Mouse (Mus musculus): ENCODE measurements around the gene Ppip5k2. TPM values are rescaled to one million over a fixed set of nuclear protein-coding genes. Genes with fewer than 3 reads are reported as not detected.
A peak's percentile ranks its signal among the peaks of the same experiment; 100 is the strongest.

Gene Ppip5k2
- total RNA-seq, 2 experiments from 2014 or later: 49.8 to 53.9 TPM

GRCm38 (mm10) chr1:97760598-97760997, 9.6 kb downstream of the Ppip5k2 start:
- intact Hi-C loops (cut with DNase I): no loop called here
- no peak for DNase-seq

- intact Hi-C loops (cut with DNase I): no loop called here
- DNase-seq: no peak
Observed at GRCm38 (mm10) chr1:97759841-97760240, 10.4 kb downstream of the Ppip5k2 start.

DNA sequence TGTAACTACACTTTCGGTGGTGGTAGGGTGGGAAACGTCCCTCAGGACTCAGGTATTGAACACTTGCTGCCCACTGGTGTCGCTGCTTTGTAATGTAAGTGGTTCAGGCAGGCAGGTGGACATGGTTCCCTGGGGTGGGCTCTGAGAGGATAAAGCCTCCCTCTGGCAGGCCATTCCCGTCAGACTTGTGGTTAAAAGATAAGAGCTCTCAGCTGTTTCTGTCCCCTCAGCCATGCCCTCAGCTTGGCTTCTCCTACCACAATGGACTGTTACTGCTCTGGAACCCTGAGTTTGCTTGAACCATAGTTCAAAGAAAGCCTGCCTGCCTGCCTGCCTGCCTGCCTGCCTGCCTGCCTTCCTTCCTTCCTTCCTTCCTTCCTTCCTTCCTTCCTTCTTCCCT, 15.8 kb downstream of the Ppip5k2 start:
- intact Hi-C loops (cut with DNase I): loop anchor here (5.0 kb wide), 1 partner anchor 37 kb away; no protein-coding TSS in a partner anchor
- no peak for DNase-seq

DNA sequence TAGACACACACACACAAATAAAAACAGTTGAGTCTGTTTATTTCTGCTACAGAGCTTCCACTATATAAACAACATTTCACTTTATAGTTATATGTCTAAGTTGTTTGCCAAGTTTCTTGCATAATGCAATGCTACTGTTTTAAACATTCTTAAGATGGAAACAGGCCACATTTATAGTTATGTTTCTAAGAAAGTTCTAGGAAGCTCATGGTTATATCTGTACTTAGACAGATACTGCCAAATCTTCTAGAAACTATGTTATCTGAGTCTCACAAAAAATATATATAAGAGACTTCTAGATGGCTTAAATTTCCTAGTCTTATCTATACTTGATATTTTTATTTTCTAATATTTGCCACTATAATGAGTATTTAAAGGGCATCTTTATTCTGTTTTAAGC, 17.0 kb downstream of the Ppip5k2 start:
- intact Hi-C loops (cut with DNase I): loop anchor here (5.0 kb wide), 1 partner anchor 36 kb away; no protein-coding TSS in a partner anchor
- DNase-seq: no peak

- intact Hi-C loops (cut with DNase I): no loop called here
- no peak for DNase-seq
Observed at GRCm38 (mm10) chr1:97748163-97748562, 22.0 kb downstream of the Ppip5k2 start.

GRCm38 (mm10) chr1:97746261-97746660, 23.9 kb downstream of the Ppip5k2 start:
- no peak for DNase-seq
- intact Hi-C loops (cut with DNase I): no loop called here

GRCm38 (mm10) chr1:97745712-97746111, 24.5 kb downstream of the Ppip5k2 start:
- intact Hi-C loops (cut with DNase I): no loop called here
- no peak for DNase-seq

- intact Hi-C loops (cut with DNase I): no loop called here
- DNase-seq: no peak
Observed at GRCm38 (mm10) chr1:97743063-97743462, 27.1 kb downstream of the Ppip5k2 start.

DNA sequence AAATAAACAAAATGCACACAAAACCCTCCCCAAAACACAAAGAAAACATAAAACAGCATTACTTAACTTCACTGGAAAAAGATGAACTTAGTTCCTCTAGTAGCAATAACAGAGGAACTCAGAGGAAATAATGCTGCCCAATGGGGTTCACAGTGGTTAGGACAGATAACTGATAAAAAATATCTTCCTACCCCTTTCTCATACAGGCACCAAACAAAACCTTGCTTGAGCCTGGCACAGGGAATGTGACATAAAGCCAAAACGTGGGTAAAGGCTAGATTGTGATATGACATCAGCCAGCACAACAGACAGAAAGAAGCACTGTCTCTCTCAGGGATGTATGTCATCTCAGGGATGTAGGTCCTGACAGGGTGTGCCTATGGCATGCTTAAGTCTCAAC, 40.9 kb downstream of the Ppip5k2 start:
- intact Hi-C loops (cut with DNase I): no loop called here
- DNase-seq: no peak

GRCm38 (mm10) chr1:97726730-97727129, 43.5 kb downstream of the Ppip5k2 start:
- intact Hi-C loops (cut with DNase I): no loop called here
- DNase-seq: peak; percentile 8

DNA sequence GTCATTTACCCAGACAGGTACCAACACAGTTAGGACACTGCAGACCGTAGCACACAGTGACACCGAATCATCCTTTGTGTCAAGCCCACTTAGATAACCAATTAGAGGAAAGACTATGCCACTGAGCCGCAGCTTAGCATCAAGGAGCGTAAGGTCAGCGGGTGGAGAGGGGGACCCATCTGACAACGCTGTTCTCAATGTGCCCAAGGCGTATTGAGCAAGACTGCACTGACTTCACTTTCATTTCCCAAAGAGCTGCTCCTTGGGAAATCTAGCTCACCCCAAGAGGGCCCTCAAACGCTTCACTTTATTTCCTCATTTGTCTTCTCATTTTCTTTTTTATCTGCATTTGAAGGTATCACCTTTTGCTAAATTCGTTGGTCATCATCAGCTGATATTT, 51.8 kb downstream of the Ppip5k2 start:
- no peak for DNase-seq
- intact Hi-C loops (cut with DNase I): loop anchor here (5.0 kb wide), 1 partner anchor 34 kb away; no protein-coding TSS in a partner anchor

- intact Hi-C loops (cut with DNase I): no loop called here
- no peak for DNase-seq
Observed at GRCm38 (mm10) chr1:97714334-97714868, 55.8 kb downstream of the Ppip5k2 start.

GRCm38 (mm10) chr1:97710520-97710919, 59.7 kb downstream of the Ppip5k2 start:
- DNase-seq: no peak

GRCm38 (mm10) chr1:97705389-97705788, 64.8 kb downstream of the Ppip5k2 start:
- no peak for DNase-seq
- intact Hi-C loops (cut with DNase I): no loop called here

More at GRCm38 (mm10) chr1:97710520-97710919, 59.7 kb downstream of the Ppip5k2 start:
- intact Hi-C loops (cut with DNase I): no loop called here

DNA sequence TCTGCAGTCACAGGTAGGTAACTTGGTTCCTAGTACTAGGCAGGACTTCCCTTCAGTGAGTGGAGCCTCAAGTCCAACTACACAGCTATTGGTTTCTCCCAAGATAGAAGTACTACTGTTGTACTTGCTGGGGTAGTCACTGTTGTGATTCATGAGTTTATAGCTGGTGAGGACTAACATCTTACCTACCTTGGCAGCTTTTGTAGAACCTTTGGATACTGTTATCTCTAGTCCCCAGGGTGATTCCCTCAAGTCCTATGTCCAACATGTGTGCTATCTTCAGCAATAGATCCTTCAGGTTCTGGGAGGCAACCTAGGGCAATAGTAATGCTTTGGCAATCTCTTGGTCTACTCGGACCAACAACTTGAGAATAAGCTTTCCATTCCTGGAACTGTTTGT, 65.6 kb downstream of the Ppip5k2 start:
- intact Hi-C loops (cut with DNase I): no loop called here
- no peak for DNase-seq

- intact Hi-C loops (cut with DNase I): loop anchor here (10.0 kb wide), 1 partner anchor 204 kb away; no protein-coding TSS in a partner anchor
- peak; percentile 21 for DNase-seq
Observed at GRCm38 (mm10) chr1:97698956-97699570, 71.1 kb downstream of the Ppip5k2 start.

DNA sequence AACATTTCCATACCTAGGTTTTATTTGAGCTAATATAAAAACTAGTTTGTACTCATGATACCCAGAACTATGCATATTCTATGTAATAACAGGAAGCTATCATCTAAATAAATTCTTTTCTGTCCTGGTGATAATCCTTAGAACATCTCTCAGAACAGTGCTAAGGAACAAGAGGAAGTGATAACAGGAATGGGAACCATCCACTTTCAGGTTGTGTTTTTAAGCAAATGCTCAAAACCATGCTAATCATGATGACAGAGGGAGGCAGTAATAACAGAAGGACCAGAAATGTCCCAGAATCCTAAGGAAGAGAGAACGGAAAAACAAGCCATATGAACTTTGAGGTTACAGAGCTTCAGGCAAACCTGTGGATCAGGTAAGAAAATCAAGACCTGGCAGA, 72.9 kb downstream of the Ppip5k2 start:
- DNase-seq: no peak
- intact Hi-C loops (cut with DNase I): loop anchor here (10.0 kb wide), 1 partner anchor 202 kb away; no protein-coding TSS in a partner anchor

DNA sequence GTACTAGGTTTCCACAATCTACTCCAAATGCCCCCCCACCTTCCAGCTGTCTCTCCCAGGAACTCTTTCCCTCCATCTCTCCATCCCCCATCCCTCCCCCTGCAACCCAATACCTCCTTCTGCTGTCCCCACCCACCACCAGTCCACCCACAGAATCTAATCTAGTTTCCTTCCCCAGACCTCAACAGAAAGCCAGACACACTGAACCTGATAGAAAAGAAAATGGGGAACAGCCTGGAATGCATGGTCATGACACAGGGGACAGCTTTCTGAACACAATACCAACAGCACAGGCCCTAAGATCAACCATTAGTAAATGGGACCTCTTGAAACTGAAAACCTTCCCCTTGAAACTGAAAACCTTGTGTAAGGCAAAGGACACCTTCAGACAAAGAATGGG, 76.4 kb downstream of the Ppip5k2 start:
- intact Hi-C loops (cut with DNase I): loop anchor here (10.0 kb wide), 1 partner anchor 199 kb away; no protein-coding TSS in a partner anchor
- no peak for DNase-seq

DNA sequence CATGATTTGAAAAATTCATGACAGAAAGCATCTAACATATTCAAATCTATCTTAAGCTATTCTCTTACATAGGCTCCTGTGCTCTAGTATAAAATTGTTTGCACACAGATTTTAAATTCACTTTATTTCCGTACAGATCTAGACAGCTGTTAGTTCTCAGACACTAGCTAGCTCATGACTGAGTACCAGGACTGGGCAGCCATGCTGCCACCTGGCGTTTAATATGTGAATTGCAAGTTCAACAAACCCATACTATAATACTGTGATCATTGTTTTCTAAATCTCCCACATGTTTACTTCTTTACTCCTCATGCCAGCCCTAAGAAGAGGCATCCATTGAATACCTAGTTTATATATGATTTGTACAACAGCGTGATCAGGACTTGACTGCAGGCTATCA, 81.5 kb downstream of the Ppip5k2 start:
- peak; percentile 17 for DNase-seq
- intact Hi-C loops (cut with DNase I): loop anchor here (10.0 kb wide), 1 partner anchor 654 kb away; no protein-coding TSS in a partner anchor

DNA sequence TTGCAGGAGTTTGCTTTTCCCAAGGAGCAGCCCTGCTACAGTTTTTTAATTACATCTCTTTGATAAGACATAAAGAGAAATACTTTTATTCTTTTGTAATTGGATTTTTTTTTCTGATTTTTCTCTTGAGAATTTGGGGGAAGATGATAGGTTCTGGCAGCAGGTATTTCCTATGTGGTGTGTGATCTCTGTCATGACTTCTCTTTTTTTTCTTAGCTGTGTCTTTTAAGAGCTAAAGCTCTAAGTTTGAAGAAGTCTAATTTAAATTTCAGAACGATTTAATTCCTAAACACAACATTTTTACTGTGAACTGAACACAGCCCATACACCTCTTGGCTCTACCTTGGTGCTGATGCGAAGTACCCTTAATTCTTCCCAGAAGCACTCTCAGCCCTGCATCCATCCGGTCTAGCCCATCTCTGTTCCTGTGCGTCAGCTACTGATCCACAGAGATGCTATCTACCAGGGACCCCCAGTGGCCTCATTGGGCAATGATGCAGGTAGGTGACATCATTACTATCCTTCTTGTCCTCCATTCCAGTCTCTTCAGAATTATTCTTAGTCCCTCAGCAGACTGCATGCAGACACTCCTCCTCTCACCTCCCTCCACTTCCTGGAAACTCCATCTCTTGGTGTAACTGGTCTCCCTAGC, 93.6 kb downstream of the Ppip5k2 start:
- intact Hi-C loops (cut with DNase I): no loop called here
- DNase-seq: no peak

- intact Hi-C loops (cut with DNase I): no loop called here
- DNase-seq: no peak
Observed at GRCm38 (mm10) chr1:97676115-97676514, 94.1 kb downstream of the Ppip5k2 start.

- DNase-seq: no peak
- intact Hi-C loops (cut with DNase I): no loop called here
Observed at GRCm38 (mm10) chr1:97672849-97673248, 97.4 kb downstream of the Ppip5k2 start.

Data from left cerebral cortex, postnatal 4 days (tissue).